Mouse (Mus musculus) CH12F3 (cell line): ENCODE results near the gene Mtmr10.

Experiments
- in situ Hi-C: fragments of 300-500 bp; cut with MboI; formaldehyde crosslinking; loops from 2 replicates; pipeline ENCODE4 v1.14.3; 2020; ENCODE audit warnings: low sequenced_read_pairs

The Mtmr10 gene

DNA sequence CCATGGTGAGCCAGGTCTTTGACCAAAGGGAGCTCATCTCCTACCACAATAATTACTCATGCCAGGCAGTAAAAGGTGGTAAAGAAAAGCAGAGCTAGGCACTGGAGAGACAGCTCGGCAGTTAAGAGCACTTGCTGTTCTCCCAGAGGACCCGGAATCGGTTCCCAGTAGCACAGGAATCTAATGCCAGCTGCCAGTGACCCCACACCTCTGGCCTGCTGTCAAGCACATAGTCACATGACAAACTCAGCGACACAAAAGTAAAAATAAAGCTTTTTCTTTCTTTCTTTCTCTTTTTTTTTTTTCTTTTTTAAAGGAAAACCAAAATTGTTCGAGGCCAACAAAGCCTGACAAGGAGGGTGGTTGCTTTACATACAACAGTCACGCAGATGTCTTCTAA is 82.4 kb downstream of the Mtmr10 start:
- in situ Hi-C loops: no loop called here

DNA sequence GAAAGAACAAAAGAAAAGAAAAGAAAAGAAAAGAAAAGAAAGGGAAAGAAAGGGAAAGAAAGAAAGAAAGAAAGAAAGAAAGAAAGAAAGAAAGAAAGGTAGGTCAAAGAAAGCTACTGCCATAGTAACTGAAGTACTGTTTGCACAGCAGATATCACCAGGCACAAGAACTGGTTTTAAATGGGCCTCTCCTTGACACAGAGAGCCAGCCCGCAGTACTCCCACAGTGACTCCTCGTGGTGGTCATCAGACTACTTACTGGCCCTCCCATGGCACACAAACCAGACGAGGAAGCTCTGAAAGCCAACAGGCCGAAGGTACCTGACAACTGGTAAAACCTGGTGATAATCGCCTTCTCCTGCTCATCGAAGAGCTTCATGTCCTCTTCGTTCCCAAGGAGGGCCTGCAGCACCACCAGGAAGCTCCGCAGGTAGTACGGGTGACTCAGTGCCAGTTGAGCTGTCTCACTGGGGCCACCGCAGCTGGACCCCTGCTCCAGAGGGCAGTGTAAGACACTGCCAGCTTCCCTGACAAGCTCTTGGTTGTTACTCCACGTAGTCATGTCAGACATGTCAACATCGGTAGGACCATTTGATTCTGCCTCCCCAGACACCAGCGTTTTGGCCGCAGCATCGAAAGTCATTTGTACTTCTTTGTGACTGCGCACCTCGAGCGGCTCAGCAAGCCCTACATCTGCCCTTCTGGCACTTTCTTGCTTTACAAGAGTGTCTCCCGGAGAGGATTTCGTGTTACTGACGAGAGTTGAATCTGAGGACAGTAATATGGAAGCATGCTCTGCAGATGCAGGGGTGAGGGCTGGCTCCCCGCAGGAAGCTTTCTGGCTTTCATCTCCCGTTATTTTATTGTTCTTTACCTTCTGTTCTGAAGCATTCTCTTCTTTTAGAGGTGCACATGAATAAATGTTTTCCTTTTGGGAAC is 84.8 kb downstream of the Mtmr10 start:
- in situ Hi-C loops: no loop called here

DNA sequence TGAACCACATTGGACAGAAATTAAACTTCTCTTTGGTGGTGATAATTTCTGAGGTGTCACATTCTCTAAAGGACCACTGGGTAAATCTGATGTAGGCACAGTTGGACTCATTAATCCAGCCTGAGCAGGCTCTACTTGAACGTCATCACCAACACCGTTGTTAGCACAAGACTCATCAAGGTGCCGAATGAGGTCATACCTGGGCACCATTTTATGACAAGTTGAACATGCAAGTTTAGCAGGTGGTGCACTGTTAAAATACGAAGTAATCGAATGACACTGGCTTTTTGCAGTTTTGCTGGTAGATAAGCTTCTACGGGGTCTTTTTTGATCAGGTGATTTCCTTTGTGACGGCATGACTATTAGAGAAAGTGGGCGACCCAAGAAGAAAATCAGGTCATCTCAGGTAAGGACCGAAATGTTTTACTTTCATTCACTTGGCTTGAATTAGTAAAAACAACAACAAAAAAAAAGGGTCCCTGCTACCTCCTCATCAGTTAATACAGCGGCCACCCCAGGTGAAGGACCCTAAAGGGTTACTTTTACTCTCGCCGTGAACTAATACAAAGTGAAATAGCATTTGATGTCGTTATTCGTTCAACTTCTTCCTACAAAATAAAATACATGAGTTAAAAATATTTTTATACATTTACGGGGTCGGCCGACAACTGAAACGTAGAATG is 85.8 kb downstream of the Mtmr10 start:
- in situ Hi-C loops: no loop called here

DNA sequence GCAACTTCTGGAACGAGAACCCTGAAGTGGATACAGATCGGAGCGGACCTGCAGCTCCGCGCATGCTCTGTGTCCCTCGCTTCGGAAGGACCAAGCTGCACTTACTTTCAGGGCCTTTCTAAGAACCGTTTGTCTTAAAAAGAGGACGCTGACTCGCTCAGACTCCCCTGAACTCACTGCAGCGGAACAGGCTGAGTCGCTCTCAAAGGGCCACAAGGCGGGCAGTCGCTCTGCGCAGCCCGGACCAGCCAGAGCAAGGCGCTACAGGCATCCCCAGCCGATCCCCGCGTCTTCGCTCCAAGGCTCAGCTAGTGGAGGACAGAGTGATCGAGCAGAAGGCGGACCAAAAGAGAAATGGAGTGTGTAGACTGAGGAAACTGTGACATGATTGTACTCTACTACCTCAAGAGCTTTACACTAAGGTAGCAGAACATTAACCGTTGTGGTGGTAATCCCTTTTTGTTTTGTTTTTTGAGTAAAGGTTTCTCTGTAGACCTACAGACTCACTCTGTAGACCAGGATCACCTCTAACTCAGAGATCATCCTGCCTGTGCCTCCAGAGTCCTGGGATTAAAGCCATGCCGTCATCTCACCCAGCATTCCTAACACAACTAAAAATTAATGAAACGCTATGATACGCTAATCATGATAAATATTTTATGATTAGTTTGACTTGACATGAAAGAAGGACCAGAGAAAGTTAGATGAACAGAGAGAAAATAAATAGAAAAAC is 86.5 kb downstream of the Mtmr10 start, which contains the start of gene Fan1:
Gene Fan1, minus strand, starts transcription at position 266 of the 733 bp plus-strand sequence.
- in situ Hi-C loops: no loop called here
